Mouse (Mus musculus): ENCODE results near the gene Spag9.

Gene Spag9

DNA sequence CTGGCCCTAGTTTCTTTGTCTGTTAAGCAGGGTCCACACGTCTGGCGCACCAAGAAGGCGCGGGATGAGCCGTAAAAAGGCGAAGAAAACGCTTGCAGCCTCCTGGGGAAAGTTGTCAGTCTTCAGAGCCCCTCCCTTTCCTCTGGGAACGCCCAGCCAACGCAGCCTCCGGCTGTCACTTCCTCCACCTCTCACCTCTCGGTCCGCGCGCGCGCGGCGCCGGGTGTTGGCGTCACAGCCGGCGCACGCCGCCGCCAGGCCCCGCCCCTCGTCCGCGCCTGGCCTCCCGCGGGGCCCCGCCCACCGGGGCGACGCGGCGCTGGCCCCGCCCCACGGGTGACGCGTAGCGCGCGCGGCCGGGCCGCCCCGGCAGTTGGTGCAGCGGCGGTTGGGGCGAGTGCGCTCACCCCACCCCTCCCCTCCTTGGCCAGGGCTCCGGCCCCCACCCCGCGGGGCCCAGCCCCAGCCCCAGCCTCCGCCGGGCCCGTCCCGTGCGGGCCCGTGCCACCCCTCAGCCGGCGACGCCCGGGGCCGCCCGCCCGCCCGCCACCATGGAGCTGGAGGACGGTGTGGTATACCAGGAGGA is at the start of gene Spag9:
Spag9 (plus strand) TSS at position 372 of the 586 bp plus-strand sequence.
- peak; percentile 84 for DNase-seq (ENCODE audit: low read depth, low spot score)

DNA sequence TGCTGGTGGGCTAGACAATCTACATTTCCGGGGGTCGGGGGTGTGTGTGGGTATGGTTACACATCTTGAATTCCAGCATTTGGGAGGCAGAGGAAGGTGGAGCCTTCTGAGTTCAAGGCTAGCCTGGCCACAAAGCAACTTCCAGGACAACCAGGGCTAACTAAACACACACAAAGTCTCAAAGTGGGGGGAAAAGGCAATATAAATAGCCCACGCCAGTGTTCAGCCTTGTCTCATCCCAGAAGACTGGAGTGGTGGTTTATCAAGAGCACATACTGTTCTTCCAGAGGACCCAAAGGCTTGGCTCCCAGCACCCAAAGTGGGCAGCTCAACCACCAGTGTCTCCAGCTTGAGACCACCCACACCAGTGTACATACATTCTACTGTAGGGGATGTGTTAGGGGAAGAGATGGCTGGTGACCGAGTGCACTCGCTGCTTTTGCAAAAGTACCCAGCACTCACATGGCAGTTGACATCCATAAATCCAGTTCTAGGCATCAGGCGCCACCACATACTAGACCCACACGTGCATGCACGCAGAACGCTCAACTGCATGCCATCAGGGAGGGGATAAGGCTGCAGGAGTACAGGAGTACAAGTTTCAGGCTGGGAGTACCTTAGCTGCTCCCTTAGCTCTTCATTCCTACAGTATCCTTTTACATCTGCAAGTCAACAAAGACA is 46.9 kb upstream of the Spag9 start:
- no peak for DNase-seq (ENCODE audit: low read depth, low spot score)

DNA sequence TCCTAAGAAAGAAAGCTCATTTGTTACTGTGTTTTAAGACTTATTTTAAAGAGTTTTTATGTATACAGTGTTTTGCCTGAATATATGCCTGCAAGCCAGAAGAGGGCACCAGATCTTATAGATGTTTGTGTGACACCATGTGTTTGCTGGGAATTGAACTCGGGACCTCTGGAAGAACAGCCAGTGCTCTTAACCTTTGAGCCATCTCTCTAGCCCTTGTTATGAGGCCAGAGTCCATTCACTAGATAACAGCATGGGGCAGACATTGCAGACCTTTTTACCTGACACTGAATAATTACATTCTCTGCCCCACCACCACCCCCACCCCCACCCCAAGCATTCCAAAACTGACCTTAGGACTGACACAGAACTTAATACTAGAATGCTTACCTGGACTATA is 45.8 kb upstream of the Spag9 start:
- DNase-seq (ENCODE audit: low read depth, low spot score): no peak

DNA sequence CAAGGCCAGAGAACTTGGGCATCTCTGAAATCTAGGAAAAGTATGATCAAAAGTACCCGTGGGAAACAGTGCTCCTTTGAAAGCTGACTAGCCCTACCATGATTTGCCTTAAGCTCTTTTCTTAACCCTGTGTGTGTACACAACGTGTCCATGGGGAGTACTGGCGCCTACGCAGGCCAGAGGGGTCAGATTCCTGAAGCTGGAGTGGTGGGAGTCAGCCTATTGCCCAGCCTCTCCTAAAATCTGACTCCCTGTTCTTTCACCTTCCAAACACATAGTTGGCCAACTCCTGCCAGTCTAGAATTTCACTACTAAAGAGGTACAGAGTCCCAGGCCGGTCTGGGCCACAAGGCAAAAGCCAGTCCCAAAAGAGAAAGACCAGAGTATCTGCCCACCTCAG is 43.5 kb upstream of the Spag9 start:
- DNase-seq (ENCODE audit: low read depth, low spot score): no peak

DNA sequence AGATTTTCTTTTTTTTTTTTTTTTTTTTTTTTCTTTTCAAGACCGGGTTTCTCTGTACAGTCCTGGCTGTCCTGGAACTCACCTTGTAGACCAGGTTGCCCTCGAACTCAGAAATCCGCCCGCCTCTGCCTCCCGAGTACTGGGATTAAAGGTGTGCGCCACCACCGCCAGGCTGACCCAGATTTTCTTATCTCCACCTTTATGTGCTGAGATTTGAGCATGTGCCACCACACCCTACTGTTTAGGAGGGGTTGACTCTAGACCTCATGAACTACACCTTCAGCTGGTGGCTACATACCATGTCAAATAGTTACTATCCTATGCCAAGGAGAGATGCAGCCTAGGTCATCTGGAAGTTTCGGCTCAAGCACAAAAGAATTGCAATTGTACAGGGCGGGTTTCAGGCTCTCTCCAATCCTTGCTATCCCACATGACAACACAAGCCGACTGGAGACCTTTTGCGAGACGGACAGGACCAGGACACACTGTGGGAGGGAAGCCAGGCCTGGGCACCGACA is 41.1 kb upstream of the Spag9 start:
- DNase-seq (ENCODE audit: low read depth, low spot score): no peak

DNA sequence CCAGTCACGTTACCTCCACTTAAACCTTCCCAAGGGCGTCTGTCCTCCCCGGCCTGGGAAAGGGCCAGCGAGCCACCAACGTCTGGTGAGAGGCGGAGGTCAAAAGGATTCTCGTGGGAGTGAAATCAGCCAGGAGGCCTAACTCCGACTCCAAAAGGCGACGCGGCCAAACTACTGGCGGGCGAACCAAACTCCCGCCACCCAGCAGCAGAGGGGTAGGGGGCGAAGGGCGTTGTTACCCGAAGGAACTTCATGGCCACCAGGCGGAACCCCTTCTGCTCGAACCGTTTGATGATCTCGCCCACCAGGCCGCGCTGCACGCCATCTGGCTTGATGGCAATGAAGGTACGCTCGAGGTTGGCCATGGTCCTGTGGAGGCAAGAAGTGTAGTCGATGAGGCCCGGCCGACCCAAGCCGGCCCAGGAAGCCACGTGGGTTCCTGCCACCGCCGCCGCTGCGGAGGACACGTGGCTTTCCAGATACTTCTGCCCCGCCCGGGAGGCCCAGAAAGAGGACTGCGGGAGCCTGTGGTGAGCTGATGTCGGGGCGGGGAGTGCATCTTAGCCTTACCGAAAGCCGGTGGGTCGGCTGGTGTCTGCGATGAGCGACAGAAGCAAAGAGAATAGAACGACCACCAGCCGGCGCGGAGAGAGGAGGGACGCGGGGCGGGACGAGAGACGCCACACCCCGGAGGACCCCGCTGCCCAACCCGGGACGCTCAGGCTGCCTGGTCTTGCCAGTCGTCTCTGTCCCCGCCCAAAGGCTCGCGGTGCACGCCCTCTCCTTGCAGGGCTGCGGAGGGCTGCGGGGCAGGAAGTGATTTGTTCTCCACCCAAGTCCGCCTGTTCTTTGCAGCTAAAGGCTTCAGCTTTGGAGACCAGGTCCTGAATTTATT is 40.4 kb upstream of the Spag9 start:
- peak; percentile 72 for DNase-seq (ENCODE audit: low read depth, low spot score)

DNA sequence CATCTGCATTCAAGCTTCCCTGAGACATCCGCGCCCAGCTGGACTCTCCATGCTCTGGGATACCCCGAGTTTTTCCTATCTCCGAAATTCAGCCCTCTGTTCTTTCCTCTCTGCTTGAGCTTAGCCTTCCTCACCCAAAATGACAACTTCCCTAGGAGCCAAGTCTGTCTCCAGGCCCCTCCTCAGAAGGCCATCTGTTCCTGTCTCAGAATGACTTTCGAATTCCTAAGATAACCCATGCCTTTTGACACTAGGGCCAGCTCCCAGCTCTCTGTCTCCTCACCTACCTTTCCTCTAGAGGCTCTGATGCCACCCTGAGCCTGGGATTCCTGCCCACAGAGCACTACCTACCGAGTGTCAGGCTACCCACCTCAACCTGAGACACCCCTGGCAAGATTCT is 39.7 kb upstream of the Spag9 start, which contains the start of gene Nme2:
Nme2 (minus strand) TSS at position 101 of the 400 bp plus-strand sequence.
- no peak for DNase-seq (ENCODE audit: low read depth, low spot score)

DNA sequence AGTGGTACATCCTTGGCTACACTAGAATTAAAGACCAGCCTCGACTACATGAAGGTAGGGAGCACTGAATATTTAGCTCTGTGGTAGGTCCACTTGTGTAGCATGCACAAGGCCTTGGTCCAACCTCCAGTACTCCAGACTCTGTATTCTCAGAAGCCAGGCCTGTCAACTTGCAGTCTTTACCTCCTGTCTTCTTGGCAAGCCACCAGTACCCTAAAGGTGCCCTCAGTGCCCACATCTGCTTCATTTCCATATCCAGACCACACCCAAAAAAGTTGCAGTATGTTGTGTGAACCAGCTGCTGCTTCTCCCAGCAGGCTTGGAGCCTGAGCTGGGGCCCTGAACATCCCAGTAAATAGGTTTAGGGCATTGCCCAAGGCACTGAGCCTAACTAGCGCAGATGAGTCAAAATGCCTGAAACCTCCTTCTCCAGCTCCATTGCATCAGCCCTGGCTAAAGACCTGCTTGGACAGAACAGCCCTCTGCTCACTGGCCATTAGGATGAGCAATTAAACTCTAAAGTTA is 38.8 kb upstream of the Spag9 start:
- DNase-seq (ENCODE audit: low read depth, low spot score): no peak

DNA sequence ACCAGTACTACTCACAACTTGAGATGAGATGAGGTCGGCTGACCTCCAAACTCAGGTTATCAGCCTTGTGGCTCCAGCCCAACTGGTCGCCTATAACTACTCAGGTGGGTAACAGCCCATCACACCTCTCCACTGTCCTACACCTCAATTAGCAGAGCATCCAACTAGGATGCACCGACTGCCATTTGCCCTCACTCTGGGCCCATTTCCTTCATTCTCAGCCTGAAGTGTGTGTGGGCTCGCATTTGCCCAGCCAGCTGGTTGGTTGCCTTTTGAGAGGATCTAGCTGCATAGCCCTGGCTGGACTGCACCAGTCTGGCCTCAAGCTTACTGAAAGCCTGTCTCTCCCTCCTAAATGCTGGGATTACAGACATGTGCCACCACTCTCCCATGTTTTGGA is 38.1 kb upstream of the Spag9 start:
- no peak for DNase-seq (ENCODE audit: low read depth, low spot score)

DNA sequence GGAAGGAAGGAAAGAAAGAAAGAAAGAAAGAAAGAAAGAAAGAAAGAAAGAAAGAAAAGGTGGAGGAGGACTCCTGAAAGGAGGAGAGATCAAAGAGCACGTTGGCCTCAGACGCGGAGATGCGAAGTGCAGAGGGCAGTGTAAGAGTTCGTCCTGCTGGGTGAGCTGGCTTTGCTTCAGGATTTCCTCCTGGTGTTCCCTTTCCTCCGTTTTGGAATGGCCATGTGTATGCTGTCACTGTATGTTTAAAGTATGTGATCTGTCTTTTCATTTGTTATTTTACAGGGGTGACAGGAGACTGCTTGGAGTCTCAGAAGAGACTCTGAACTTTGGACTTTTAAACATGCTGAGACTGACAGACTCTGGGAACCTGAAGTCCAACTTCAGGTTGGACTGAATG is 34.4 kb upstream of the Spag9 start:
- no peak for DNase-seq (ENCODE audit: low read depth, low spot score)

DNA sequence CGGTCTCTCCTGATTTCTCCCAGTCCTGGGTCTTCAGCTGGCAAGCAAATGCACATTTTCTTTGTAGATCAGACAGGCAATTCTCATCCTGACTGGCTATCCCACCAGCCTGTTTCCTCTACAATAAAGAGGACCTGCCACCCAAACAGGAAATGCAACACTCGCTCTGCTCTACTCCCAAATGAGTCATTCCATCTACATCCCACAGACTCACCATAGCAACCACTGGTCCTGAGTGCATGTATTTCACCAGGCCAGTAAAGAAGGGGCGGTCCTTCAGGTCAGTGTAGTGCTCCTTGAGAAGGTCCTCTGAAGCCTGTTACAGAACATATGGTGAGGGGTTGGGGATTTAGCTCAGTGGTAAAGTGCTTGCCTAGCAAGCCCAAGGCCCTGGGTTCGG is 32.9 kb upstream of the Spag9 start:
- DNase-seq (ENCODE audit: low read depth, low spot score): no peak

DNA sequence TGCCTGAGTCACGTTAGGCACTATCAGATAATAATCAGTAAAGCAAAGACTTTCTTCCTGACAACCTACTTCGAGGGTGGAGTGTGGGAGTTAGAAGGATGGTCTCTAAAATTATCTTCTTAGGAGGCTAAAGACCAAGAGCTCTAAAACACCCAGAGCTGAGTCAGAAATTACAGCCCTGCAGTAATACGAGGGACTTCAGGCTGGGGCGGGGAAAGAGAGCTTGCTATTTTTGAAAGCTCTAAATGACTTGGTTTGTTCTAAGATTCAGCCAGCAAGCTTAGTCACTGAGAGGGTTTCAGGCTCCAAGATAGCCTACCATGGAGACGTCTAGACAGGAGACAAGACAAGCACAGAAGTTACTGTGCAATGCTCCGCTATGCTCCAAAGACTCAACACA is 30.5 kb upstream of the Spag9 start:
- no peak for DNase-seq (ENCODE audit: low read depth, low spot score)

DNA sequence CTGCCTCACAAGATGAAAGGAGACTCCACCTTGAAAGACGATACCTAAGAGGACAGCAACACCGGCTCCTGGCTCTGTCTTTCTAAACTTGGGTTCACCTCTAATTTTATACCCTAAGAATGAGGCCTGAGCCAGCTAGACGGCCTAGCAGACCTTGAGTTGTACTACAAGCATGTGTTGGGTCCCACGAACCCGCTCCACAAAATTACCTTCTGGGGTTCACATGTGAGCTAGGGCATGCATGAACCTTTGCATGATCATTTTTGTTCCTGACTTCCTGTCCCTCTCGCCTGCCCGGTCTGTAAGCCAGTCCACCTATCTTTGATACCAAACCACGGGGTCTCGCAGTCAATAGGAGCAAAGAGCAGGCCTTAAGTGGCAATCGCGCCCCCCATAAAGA is 28.5 kb upstream of the Spag9 start:
- no peak for DNase-seq (ENCODE audit: low read depth, low spot score)

DNA sequence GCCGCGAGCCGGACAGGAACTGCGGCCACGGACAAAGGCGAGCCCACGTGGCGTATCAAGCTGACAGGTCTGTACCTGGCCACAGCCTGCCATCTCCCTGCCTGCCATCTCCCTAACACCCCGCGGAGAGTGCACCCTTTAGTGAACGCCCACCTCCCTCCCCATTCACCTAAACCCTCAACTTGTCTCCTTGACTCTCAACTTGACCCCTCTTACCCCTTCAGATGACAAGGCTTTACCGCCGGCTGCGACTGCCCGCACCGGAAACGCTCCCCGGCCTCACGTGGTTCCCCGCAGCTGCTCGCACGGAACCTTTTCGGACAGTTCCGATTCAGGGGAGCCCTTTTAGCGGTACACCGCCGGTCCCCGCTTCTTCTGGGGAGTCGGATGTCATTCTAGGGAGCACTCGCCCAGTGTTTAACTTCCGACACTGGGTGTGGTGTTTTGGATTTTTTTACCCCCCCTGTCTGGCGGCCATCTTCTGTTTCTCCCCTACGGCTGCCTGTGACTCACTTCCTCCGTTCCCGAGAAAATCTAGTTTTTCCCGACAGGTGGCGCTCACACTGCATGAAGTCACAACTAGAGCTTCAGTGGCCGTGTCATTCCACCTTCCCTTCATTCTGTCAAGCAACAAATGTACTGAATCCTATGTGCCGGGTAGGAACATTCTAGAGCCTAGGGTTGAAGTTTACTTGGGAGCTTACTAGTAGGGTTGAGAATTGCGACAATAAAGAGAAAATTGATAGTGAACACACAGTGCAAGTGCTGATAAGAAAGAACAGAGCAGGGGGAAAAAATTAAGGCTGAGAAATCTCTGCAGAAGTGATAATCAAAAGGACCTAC is 27.7 kb upstream of the Spag9 start, which contains the start of the genes Gm20390 and Nme1:
Gm20390 (minus strand) TSS at position 289 of the 843 bp plus-strand sequence.
Nme1 (minus strand) TSS at position 517 of the 843 bp plus-strand sequence.
- peak; percentile 98 for DNase-seq (ENCODE audit: low read depth, low spot score)

DNA sequence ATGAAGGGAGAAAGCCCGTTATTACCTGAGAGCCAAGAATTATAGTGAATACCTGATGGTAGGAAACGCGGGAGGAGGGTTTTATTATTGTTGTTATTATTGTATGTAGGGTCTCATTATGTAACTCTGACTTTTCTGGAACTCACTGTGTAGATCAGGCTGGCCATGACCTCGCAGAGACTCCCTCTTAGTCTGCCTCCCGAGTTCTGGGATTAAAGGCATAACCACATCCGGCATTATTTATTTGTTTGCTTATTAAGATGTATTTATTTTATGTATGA is 27.1 kb upstream of the Spag9 start:
- DNase-seq (ENCODE audit: low read depth, low spot score): no peak

DNA sequence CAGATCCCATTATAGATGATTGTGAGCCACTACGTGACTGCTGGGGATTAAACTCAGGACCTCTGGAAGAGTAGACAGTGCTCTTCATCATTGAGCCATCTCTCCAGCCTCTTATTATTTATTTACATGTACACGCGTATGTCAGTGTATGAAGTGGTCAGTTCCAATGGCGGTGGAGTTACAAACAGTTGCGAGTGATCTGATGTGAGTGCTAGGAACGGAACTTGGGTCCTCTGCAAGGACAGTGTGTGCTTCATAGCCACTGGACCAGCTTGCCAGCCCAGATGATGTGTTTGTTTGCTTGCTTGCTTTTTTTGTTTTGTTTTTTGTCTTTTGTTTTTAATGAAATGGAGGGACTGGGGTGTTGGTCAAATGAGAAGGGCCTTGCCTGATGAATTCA is 26.7 kb upstream of the Spag9 start:
- no peak for DNase-seq (ENCODE audit: low read depth, low spot score)

DNA sequence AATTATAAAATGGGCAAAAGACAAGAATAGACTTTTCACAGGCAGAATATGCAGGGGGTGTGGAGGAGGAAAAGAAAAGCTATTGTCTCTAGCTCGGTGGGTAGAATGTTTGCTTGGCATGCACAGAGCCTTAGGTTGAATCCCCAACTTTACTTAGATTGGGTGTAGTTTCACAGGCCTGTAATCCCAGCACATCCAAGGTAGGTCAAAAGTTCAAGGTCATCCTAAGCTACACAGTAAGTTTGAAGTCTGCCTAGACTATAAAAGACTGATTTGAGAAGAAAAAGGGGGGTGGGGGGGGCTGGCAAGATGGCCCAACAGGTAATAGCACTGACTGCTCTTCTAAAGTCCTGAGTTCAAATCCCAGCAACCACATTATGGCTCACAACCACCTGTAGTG is 26.1 kb upstream of the Spag9 start:
- DNase-seq (ENCODE audit: low read depth, low spot score): no peak

DNA sequence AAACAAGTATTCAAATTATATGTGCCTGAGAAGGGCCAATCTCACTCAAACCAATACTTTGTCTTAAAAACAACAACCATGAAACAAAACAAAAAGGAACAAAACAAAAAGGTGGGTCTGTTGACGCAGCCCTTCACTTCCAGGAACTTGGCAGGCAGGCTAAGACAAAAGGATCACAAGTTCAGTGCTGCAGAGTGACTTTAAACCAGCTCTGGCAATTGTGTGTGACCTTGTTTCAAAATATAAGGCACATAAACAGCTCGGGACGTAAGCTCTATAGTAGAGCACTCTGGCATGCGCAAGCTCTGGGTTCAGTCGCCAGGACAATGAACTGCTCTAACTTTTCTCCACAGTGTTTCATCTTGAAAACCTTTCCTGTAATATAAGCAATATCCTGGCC is 22.9 kb upstream of the Spag9 start:
- DNase-seq (ENCODE audit: low read depth, low spot score): no peak

DNA sequence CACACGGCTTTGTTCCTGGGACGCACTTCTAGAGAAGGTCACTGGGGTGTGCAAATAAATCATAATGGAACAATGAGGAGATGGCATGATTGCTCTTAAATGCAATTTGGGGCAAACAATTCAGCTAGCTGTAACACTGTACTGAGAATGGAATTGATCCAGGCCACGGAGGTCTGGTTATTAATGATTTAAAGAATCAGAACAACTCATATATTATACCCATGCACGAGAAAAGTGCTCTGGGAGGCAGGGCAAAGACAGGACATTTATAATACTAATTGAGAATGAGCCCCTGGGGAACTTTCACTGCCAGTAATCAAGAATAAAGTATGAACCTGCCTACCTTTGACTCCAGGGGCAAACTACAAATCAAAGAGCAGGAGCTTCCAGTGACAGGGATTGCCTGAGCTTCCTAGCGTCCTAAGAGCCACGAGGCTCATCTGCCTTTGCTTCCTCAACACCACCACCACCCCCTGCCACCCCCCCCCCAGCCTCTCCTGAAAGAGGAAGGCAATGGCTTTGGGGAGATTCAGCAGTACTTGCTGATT is 16.3 kb upstream of the Spag9 start:
- no peak for DNase-seq (ENCODE audit: low read depth, low spot score)

DNA sequence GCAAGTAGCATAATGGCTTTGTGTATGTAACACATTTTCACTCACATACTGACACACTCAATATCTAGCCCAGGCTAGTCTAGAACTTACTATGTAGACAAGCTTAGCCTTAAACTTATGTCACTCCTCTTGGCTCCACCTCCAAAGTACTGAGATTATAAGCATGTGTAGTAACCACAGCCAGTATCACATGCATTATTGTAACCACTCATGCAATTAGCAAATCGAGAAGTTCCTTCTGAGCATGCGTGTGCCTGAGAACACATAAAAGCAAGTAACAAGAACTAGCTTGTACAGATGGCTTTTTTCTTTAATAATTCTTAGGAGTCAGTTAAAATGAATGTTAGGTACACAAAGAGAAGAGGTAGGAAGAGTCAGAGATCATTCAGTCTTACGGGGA is 11.3 kb upstream of the Spag9 start:
- no peak for DNase-seq (ENCODE audit: low read depth, low spot score)

DNA sequence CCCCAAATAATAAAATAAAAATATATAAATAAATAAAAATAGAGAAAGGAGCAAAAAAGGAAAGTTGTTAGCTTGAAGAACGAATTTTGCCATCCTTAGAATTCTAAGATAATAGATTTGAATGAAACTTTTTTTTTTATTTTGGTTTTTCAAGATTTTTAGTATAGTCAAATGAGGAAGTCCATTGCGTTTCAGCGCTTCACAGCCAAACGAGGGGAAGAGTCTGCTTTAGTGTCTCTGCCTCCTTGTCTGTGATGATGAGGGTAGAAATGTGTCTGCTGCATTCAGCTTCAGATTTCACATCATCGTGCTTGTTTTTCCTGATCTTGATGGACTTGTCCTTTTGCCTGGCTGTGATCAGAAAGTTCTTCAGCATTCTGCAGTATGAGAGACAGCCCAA is 10.6 kb upstream of the Spag9 start:
- no peak for DNase-seq (ENCODE audit: low read depth, low spot score)
